Comparison of ENCODE assay signal across 10 mouse cellular contexts in genomic region chr9:20664366-20664765, GRCm38 (mm10). TPM values are rescaled to one million over a fixed set of nuclear protein-coding genes. Genes with fewer than 3 reads are reported as not detected.
DNase-seq lines count a peak whose midpoint lies in the region; ATAC-seq lines count a peak whose summit lies in the region.
"Had no signal": no experiment of that assay in that cellular context is flagged by ENCODE, and none has a peak within 500 bp of the region (broad histone marks: within the 10 kb centered on the region; RNA-seq: fewer than 3 reads in every experiment).

No protein-coding gene starts in this region.

- WGBS in limb, embryonic 13.5 days, result 42% methylated on average over 2 of the region's 2 CpGs
- 63% methylated on average over 2 of the region's 2 CpGs for WGBS in limb, embryonic 10.5 days
- 68% methylated on average over 2 of the region's 2 CpGs for WGBS in hindbrain, embryonic 10.5 days
- 22% methylated on average over 2 of the region's 2 CpGs for WGBS in neural tube, embryonic 14.5 days
- WGBS in liver, embryonic 12.5 days (ENCODE audit: insufficient replicate concordance), result 89% methylated on average over 2 of the region's 2 CpGs

- H3K4me1 ChIP-seq in limb, embryonic 13.5 days, result peaks cover 15% of the 10 kb centered on the region
- H3K4me1 ChIP-seq in limb, embryonic 10.5 days, result peaks cover 13% of the 10 kb centered on the region; the same call in 1 of the 2 replicates
- H3K4me1 ChIP-seq in hindbrain, embryonic 10.5 days (replicated peaks), result peaks cover 48% of the 10 kb centered on the region
- peaks cover 40% of the 10 kb centered on the region for H3K4me1 ChIP-seq in neural tube, embryonic 14.5 days (ENCODE audit: control insufficient read depth, insufficient read depth, low read length)
- peaks cover 20% of the 10 kb centered on the region for H3K4me1 ChIP-seq in liver, embryonic 12.5 days

- H3K4me2 ChIP-seq in limb, embryonic 13.5 days (replicated peaks), result no peak overlapping the region
- H3K4me2 ChIP-seq in neural tube, embryonic 14.5 days (ENCODE audit: low read depth, low read length), result no peak overlapping the region
- no peak overlapping the region for H3K4me2 ChIP-seq in liver, embryonic 12.5 days

- no peak overlapping the region for H3K9ac ChIP-seq in limb, embryonic 13.5 days
- no peak overlapping the region for H3K9ac ChIP-seq in neural tube, embryonic 14.5 days (replicated peaks; ENCODE audit: low read depth, low read length)
- H3K9ac ChIP-seq in liver, embryonic 12.5 days, result no peak overlapping the region
- H3K9ac ChIP-seq: liver, postnatal 0 days had no signal

- no peak for DNase-seq in limb, embryonic 10.5 days (ENCODE audit: low spot score)
- no peak for DNase-seq in hindbrain, embryonic 10.5 days (ENCODE audit: low spot score)
- peak; percentile 79 for DNase-seq in layer of hippocampus, adult 9-11 months
- DNase-seq in gastrocnemius, postnatal 10 days, result no peak
- DNase-seq: gastrocnemius, postnatal 36 days; heart, postnatal 4 days; liver, postnatal 0 days had no signal

- H3K9me3 ChIP-seq in limb, embryonic 13.5 days, result no peaks in the 10 kb centered on the region
- H3K9me3 ChIP-seq in limb, embryonic 10.5 days (replicated peaks), result no peaks in the 10 kb centered on the region
- no peaks in the 10 kb centered on the region for H3K9me3 ChIP-seq in hindbrain, embryonic 10.5 days
- no peaks in the 10 kb centered on the region for H3K9me3 ChIP-seq in neural tube, embryonic 14.5 days (ENCODE audit: control insufficient read depth, low read length)
- no peaks in the 10 kb centered on the region for H3K9me3 ChIP-seq in liver, embryonic 12.5 days (replicated peaks)

- no peaks in the 10 kb centered on the region for H3K27me3 ChIP-seq in limb, embryonic 13.5 days
- no peaks in the 10 kb centered on the region for H3K27me3 ChIP-seq in limb, embryonic 10.5 days (ENCODE audit: low read depth, poor library complexity, severe bottlenecking)
- H3K27me3 ChIP-seq in hindbrain, embryonic 10.5 days (ENCODE audit: insufficient read depth, poor library complexity, severe bottlenecking), result no peaks in the 10 kb centered on the region
- no peaks in the 10 kb centered on the region for H3K27me3 ChIP-seq in neural tube, embryonic 14.5 days (ENCODE audit: control insufficient read depth, insufficient read depth, low read length)
- H3K27me3 ChIP-seq in liver, embryonic 12.5 days (replicated peaks), result no peaks in the 10 kb centered on the region

- no peak overlapping the region for H3K4me3 ChIP-seq in limb, embryonic 13.5 days
- no peak overlapping the region for H3K4me3 ChIP-seq in limb, embryonic 10.5 days
- H3K4me3 ChIP-seq in hindbrain, embryonic 10.5 days, result no peak overlapping the region
- no peak overlapping the region for H3K4me3 ChIP-seq in neural tube, embryonic 14.5 days (ENCODE audit: low read depth, low read length)
- H3K4me3 ChIP-seq in liver, embryonic 12.5 days, result no peak overlapping the region

- no peak for ATAC-seq in limb, embryonic 13.5 days (ENCODE audit: low FRiP score, low read depth)
- peak; percentile 31; the same call in 1 of the 2 replicates for ATAC-seq in neural tube, embryonic 14.5 days (ENCODE audit: low read depth)
- no peak for ATAC-seq in liver, embryonic 12.5 days
- ATAC-seq: liver, postnatal 0 days had no signal

- peak overlapping the region; percentile 58; the same call in 1 of the 2 replicates for H3K27ac ChIP-seq in limb, embryonic 13.5 days
- H3K27ac ChIP-seq in limb, embryonic 10.5 days, result no peak overlapping the region
- H3K27ac ChIP-seq in hindbrain, embryonic 10.5 days, result peak overlapping the region; percentile 69
- peak overlapping the region; percentile 87 for H3K27ac ChIP-seq in neural tube, embryonic 14.5 days (ENCODE audit: low read depth, low read length)
- no peak overlapping the region for H3K27ac ChIP-seq in liver, embryonic 12.5 days

- peaks cover 58% of the 10 kb centered on the region for H3K36me3 ChIP-seq in limb, embryonic 13.5 days
- H3K36me3 ChIP-seq in limb, embryonic 10.5 days, result peaks cover 61% of the 10 kb centered on the region
- peaks cover 69% of the 10 kb centered on the region for H3K36me3 ChIP-seq in hindbrain, embryonic 10.5 days
- 0 out of 2 replicates have a peak, but pooled peaks cover 8% of the 10 kb centered on the region for H3K36me3 ChIP-seq in neural tube, embryonic 14.5 days (ENCODE audit: control insufficient read depth, insufficient read depth, low read length)
- peaks cover 62% of the 10 kb centered on the region for H3K36me3 ChIP-seq in liver, embryonic 12.5 days

RNA-seq across cellular contexts. Expression of gene Pin1, which starts 12.5 kb away (rescaled TPM):
- polyA plus RNA-seq in limb, embryonic 13.5 days (2015; fragmentation: Nextera tagmentation; extraction: Ambion mirVana), result 49.9 and 50.5 TPM in 2 replicates
- 82.8 and 93.0 TPM in 2 replicates for polyA plus RNA-seq in limb, embryonic 10.5 days (2016; fragmentation: Nextera tagmentation; extraction: Ambion mirVana)
- polyA plus RNA-seq in hindbrain, embryonic 10.5 days (2016; fragmentation: Nextera tagmentation; extraction: Ambion mirVana), result 83.7 and 88.6 TPM in 2 replicates
- polyA plus RNA-seq in neural tube, embryonic 14.5 days (2014; fragmentation: Nextera tagmentation; extraction: Ambion mirVana), result 61.1 and 68.8 TPM in 2 replicates
- 37.2 and 39.0 TPM in 2 replicates for polyA plus RNA-seq in liver, embryonic 12.5 days (2016; fragmentation: Nextera tagmentation; extraction: Ambion mirVana)
- 10 to 100 TPM; 15.7 to 17.2 TPM for total RNA-seq in gastrocnemius, postnatal 10 days (2021)

RNA-seq across cellular contexts. Expression of gene Fbxl12, which starts 19.8 kb away (rescaled TPM):
- 21.3 and 21.5 TPM in 2 replicates for polyA plus RNA-seq in limb, embryonic 13.5 days (2015; fragmentation: Nextera tagmentation; extraction: Ambion mirVana)
- polyA plus RNA-seq in limb, embryonic 10.5 days (2016; fragmentation: Nextera tagmentation; extraction: Ambion mirVana), result 21.5 and 21.6 TPM in 2 replicates
- polyA plus RNA-seq in hindbrain, embryonic 10.5 days (2016; fragmentation: Nextera tagmentation; extraction: Ambion mirVana), result 21.5 and 21.9 TPM in 2 replicates
- polyA plus RNA-seq in neural tube, embryonic 14.5 days (2014; fragmentation: Nextera tagmentation; extraction: Ambion mirVana), result 9.6 and 10.6 TPM in 2 replicates
- polyA plus RNA-seq in liver, embryonic 12.5 days (2016; fragmentation: Nextera tagmentation; extraction: Ambion mirVana), result 6.2 and 6.4 TPM in 2 replicates
- 10 to 100 TPM in 1 of 2 experiments, 1 to 10 TPM in 1; 8.1 to 12.0 TPM for total RNA-seq in gastrocnemius, postnatal 10 days (2021)

RNA-seq across cellular contexts. Expression of gene Ubl5, which starts 21.7 kb away (rescaled TPM):
- 375 and 411 TPM in 2 replicates for polyA plus RNA-seq in limb, embryonic 13.5 days (2015; fragmentation: Nextera tagmentation; extraction: Ambion mirVana)
- 330 TPM in 2 replicates for polyA plus RNA-seq in limb, embryonic 10.5 days (2016; fragmentation: Nextera tagmentation; extraction: Ambion mirVana)
- polyA plus RNA-seq in hindbrain, embryonic 10.5 days (2016; fragmentation: Nextera tagmentation; extraction: Ambion mirVana), result 393 and 437 TPM in 2 replicates
- polyA plus RNA-seq in neural tube, embryonic 14.5 days (2014; fragmentation: Nextera tagmentation; extraction: Ambion mirVana), result 464 and 488 TPM in 2 replicates
- polyA plus RNA-seq in liver, embryonic 12.5 days (2016; fragmentation: Nextera tagmentation; extraction: Ambion mirVana), result 307 TPM in 2 replicates
- total RNA-seq in gastrocnemius, postnatal 10 days (2021), result 100 to 1,000 TPM; 197 to 204 TPM

Comparison
In these comparisons a context has a peak if more than half of its experiments do, and no peak if none do; other contexts are left out.
1. H3K27ac ChIP-seq: peak in limb, embryonic 13.5 days (single experiment), hindbrain, embryonic 10.5 days (single experiment) and neural tube, embryonic 14.5 days (single experiment); none in limb, embryonic 10.5 days (single experiment) and liver, embryonic 12.5 days (single experiment).